Mouse (Mus musculus) embryo, embryonic 11.5 days (tissue): ENCODE results near the gene Foxc2.

ENCODE experiments used
- DNase-seq: peaks from one replicate; pipeline ENCODE4 v3.0.0-alpha.2; 2012; ENCODE audit warnings: low read depth, low spot score

The Foxc2 gene

DNA sequence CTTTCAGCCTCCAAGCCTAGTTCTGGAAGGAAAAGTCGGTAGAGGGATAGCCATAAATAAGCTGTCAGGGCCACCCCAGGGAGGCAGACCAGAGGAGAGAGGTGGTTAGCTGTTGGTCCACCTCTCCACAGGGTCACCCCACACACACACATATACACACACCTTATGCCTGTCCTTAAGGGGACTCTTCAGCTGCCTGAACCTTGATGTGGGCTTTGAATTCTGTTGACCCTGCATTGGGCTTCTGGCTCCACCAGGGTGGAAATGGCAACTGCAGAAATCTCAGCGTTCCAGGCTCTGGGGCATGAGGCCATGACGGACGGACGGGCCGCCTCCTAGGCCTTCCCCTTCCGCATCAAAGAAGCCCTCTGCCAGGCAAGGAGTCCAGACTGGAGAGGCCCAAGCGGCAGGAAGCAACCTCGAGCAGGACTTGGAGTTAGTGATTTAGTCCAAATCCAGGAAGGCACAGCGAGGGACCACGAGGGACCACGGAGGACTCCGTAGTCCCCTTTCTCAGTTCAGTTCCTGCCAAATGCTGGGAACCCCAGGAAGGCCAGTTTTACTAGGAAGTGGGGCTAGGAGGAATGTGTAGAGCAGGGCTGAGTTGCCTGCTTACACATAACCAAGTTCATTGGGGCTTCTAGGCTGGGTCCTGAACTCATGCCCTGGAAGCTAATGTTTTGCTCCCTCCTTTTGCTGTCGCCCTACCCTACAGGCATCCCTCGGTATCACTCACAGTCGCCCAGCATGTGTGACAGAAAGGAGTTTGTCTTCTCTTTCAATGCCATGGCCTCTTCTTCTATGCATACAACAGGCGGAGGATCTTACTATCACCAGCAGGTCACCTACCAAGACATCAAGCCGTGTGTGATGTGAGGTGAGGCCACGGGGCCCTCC lies 29.7 kb upstream of the Foxc2 start:
- no peak for DNase-seq

- no peak for DNase-seq
Measured at GRCm38 (mm10) chr8:121088281-121088680, 27.7 kb upstream of the Foxc2 start.

DNA sequence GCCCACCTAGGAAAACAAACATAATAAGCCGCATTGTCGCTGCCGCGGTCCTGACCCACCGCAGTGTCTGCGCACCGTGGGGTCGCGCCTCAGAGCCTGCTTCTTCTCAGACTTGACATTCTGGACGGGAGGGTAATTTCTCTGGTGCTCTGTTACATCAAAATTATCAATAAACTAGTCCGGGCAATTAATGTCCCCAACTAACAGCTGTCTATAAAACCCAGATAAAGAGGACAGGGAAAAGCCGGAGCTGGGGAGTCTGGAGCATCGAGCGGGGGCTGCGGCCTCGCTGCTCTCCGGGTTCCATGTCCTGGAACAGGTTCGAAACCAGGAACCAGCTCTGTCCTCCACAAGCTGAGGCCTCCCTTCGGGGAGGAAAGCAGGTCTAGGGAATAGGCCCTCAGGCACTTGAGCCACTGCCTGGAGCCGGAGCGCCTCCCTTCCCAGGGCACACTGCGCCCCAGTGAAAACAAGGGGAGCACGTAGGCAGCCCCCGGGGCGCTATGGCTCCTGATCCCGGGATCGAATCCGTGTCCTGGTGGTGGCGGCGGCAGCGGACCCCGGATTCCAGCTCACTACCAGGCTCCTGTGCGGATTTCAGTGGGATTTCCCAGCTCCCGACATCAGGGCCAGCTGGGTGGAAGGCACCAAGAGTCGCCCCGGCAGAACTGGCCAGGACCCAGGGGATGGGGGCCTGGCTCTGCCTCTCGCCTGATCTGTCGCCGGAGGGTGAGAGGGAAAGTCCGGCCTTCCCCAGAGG lies 26.9 kb upstream of the Foxc2 start:
- DNase-seq, result no peak

DNA sequence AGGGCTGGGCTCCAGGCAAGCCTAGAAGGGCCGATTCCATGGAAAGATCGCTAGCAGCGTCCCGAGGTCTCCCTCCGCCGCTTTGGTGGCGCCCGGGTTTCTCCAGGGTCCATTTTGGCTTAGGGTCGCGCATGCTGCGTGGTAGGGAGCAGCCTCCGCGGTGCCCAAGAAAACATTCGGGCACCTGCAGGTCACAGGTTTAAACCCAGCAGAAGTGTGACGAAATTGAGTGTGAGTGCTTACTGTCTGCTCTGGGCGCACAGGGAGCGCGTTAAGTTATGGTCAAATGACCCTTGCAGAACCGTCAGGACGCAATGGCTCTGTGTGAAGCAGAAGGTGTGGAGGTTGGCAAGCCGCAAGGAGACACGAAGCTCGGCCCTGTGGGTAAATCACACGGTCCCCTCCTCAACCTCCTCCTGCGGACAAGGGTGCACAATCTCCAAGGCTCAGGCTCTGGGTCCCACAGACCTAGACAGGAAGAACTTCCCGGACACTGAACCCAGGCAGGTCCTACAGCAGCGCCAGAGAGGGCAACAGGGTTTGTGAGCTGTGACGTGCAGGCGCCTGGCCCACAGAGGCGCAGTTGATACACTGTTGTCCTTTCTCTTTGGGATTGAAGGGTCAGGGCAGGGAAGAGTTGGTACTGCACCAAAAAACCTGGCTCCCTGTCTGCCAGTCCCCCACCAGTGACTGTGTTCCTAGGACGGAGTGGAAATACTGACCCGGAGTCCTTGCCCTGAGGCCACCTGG lies 26.2 kb upstream of the Foxc2 start:
- no peak for DNase-seq

DNA sequence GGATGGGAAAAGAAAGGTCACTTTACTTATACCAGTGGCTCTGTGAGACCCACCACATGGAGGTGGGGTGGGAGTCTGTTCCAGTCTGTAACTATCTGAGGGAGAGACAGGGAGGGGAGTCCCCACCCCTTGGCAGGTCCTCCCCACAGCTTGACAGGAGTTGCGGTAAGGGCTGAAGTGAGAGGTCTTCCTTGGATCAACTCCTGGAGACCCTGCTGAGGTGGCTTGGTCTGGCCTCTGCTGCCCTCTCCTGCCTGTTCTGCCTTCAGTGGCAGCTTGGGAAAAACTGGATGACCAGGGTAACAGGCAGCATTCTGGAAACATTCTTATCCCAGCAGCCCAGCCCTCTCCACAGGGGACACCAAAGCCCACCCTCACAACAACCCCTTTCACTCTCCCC lies 25.3 kb upstream of the Foxc2 start:
- no peak for DNase-seq

GRCm38 (mm10) chr8:121092141-121092540 lies 23.8 kb upstream of the Foxc2 start:
- DNase-seq, result no peak

DNA sequence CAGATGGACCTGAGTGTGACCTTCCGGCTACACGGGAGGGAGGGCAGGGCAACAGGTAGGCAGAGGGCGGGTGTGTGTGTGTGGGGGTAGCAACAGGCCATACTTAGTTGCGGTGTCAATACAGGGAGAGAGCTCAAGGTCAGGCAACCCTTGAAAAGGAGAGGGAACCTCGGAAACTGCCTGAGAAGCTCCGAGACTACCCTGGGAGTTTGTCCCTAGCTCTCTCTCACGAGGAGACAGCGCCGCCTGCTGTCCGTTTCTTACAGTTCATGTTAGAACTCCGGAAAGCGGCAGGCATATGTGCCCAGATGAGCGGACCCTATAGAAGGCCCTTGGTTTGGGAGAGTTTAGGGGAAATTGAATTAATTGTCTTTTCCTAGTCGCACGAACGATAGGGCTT lies 23.3 kb upstream of the Foxc2 start:
- peak; percentile 84 for DNase-seq

GRCm38 (mm10) chr8:121093496-121093895 lies 22.5 kb upstream of the Foxc2 start:
- no peak for DNase-seq

GRCm38 (mm10) chr8:121104049-121104818 lies 11.7 kb upstream of the Foxc2 start:
- no peak for DNase-seq

DNA sequence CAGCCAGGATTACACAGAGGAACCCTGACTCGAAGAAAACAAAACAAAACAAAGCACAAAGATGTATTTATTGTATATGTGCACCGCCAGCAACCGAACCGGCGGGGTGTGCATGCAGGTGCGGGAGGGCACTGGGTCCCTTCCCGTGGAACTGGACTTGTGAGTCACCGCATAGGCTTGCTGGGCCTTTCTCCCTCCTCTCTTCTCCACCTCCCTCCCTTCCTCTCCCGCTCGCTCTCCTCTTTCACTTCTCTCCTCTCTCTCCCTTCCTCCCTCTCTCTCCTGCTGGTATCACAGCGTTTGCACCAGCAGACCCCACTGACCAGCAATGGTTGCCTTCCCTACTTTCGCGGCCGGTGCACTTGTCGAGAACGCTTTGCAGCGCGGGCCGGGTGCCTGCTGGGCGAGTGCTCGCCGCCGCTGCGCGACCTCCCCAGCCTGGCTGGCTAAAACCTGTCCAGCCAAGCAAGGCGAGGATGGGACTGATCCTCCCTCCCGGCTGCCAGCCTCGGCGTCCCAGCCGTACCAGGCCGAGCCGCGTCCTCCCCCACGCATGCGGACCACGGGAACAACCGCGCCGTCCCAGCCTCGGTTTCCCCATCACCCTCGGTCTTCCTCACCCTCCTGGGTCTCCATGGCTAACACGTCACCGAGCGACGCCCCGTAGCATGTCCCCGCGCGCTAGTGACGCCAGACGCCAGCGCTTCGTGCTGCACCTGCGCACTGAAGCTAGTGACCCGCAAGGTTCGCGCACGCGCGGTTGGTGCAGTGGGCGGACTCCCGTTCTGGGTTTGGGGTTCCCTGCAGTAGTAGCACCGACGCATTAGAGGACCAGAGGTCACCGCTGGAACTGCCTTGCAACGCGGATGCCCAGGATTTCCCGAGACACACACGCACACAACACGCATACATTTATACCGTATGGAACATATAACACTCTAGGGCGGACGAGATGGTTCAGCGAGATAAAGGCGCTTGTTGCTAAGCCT lies 8.0 kb upstream of the Foxc2 start, which contains the start of gene Mthfsd:
Gene Mthfsd (minus strand): TSS at position 725 of the 989 bp plus-strand sequence.
- peak; percentile 97 for DNase-seq

- no peak for DNase-seq
Measured at GRCm38 (mm10) chr8:121108657-121109056, 7.3 kb upstream of the Foxc2 start.

DNA sequence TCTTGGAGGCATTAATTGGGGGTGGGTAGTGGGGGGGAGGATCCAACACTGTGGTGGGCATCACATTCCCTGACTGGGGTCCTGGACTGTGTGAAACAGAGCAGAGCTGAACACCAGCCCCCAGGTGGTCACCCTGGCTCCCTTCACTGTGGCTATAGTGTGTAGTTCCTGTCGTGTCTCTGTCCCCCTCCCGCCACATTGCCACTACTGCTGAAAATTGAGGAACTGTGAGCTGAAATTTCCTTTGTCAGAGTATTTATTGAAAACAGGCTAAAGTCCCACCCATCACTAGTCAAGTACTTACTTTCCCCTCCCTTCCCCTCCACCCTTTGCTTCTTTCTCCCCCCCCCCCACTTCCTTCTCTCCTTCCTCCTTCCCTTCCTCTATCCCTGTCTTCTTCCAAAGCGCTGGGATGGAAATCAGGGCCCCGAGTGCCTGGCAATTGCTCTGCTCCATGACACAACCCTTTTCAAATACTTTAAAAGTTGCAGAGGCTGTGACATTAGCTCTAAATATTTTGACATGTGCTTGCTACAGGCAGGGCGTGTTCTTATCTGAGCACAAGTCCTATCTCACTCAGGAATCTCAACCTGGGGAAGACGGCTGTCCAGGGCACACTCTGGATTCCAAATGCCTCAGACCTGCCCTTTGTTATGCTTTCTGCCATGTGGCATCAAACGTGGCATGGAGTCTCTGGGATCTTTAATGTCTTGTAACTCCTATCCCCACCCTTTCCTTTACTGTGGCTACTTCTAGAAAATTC lies 4.6 kb upstream of the Foxc2 start:
- no peak for DNase-seq

DNA sequence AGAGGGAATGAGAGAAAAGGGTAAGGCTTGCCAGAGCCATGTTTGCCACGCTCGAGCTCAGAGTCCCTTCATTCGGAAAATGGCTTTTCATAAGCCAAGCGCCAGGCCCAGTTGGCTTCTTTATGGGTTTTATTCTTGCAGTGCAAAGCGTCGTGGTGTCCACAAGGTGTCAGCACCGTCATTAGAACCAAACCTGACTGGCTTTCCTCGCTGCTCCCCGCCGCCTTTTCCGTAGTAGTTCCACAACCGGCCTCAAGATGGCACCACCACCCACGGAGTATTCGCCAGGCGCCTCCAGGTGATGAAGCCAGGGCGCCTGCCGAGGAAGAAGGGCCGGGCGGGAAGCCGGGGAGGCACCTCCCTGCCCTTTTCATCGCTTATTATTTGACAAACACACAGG lies 2.7 kb upstream of the Foxc2 start:
- peak; percentile 92 for DNase-seq

- no peak for DNase-seq
Measured at GRCm38 (mm10) chr8:121115136-121115535, 835 bp upstream of the Foxc2 start.

- no peak for DNase-seq
Measured at GRCm38 (mm10) chr8:121116591-121117185, 717 bp downstream of the Foxc2 start.

- DNase-seq, result no peak
Measured at GRCm38 (mm10) chr8:121117186-121117651, 1.2 kb downstream of the Foxc2 start.

GRCm38 (mm10) chr8:121117906-121118305 lies 1.9 kb downstream of the Foxc2 start:
- no peak for DNase-seq

GRCm38 (mm10) chr8:121118634-121119420 lies 2.9 kb downstream of the Foxc2 start:
- no peak for DNase-seq
